Mouse (Mus musculus): ENCODE results near the gene Lingo2. TPM values are rescaled to one million over a fixed set of nuclear protein-coding genes. Genes with fewer than 3 reads are reported as not detected.

Lingo2 gene
- polyA plus RNA-seq, 1 experiment from 2014 or later, result 2.4 TPM

DNA sequence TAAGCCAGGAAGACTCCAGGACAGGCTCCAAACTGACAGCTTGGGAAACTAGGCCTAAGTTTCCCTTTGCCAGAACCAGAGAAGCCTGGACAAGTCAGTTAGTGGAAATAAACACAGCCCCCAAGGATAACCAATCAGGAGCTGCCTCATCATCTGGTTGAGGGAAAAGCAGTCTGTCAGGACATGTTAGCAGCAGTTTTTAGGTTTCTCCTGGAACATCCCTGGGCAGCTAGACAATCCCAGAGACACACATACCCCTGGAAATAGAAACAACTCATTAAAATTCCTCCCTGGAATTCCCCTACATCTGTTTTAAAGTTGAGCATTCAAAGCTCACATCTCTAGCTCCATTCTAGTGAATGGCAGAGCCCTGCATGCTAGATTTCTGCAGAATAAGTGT is 76.8 kb downstream of the Lingo2 start:
- H3K27ac ChIP-seq (ENCODE audit: low read depth, low read length), result no peak overlapping the region
- H3K9me3 ChIP-seq (ENCODE audit: control insufficient read depth, low read length), result no peaks in the 10 kb centered on the region
- H3K4me2 ChIP-seq, result no peak overlapping the region
- ATAC-seq (ENCODE audit: low FRiP score) (no peak), DNase-seq (ENCODE audit: low spot score, missing footprints) (no peak)
- no peak overlapping the region for H3K9ac ChIP-seq (ENCODE audit: low read length)
- no peaks in the 10 kb centered on the region for H3K27me3 ChIP-seq (ENCODE audit: control insufficient read depth, insufficient read depth, low read length)
- H3K4me3 ChIP-seq (ENCODE audit: low read depth, low read length), result no peak overlapping the region
- H3K36me3 ChIP-seq (ENCODE audit: control insufficient read depth, insufficient read depth, low read length), result no peaks in the 10 kb centered on the region
- H3K4me1 ChIP-seq (ENCODE audit: control insufficient read depth, insufficient read depth, low read length), result no peaks in the 10 kb centered on the region

DNA sequence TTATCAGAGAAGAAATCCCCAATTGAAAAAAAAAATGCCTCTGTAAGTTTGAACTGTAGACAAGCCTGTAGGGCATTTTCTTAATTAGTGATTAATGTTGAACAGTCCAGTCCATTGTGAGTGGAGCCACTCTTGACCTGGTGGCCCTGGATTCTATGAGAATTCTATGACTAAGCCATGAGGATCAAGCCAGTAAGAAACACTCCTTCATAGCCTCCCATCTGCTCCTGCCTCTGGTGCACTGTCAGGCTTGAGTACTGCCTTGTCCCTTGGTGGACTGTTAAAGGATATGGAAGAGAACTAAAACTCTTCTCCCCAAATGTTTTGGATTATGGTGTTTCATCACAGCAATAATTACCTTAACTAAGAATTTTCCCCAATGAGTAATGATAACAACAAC is 126.6 kb downstream of the Lingo2 start:
- Histone ChIP-seq H3K9ac (ENCODE audit: low read length) (no peak overlapping the region), H3K4me3 (ENCODE audit: low read depth, low read length) (no peak overlapping the region), H3K27me3 (ENCODE audit: control insufficient read depth, insufficient read depth, low read length) (no peaks in the 10 kb centered on the region), H3K27ac (ENCODE audit: low read depth, low read length) (no peak overlapping the region), H3K36me3 (ENCODE audit: control insufficient read depth, insufficient read depth, low read length) (no peaks in the 10 kb centered on the region), H3K4me1 (ENCODE audit: control insufficient read depth, insufficient read depth, low read length) (no peaks in the 10 kb centered on the region), H3K4me2 (no peak overlapping the region), H3K9me3 (ENCODE audit: control insufficient read depth, low read length) (no peaks in the 10 kb centered on the region)
- DNase-seq (ENCODE audit: low spot score, missing footprints), result no peak
- peak; percentile 44; the same call in 1 of the 2 replicates for ATAC-seq (ENCODE audit: low FRiP score)

DNA sequence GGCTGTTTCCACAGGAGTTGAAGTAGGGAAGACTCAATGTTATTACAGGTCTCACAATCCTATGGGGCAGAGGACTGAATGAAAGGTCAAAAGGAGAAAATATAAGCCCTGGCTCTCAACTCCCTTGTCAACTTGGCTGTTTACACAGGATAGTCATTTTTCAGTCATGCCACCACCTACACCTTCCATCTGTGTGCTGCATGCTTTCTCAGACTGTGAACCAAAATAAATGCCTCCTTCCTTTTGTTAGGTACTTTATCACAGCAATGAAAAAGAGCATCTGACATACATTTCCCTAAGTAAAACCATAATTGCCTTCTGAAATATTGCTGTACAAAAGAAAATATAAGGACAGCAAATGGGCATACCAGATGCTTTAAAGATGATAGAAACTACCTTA is 129.6 kb downstream of the Lingo2 start:
- Histone ChIP-seq H3K27me3 (ENCODE audit: control insufficient read depth, insufficient read depth, low read length) (no peaks in the 10 kb centered on the region), H3K4me2 (no peak overlapping the region), H3K4me3 (ENCODE audit: low read depth, low read length) (no peak overlapping the region), H3K4me1 (ENCODE audit: control insufficient read depth, insufficient read depth, low read length) (no peaks in the 10 kb centered on the region), H3K9me3 (ENCODE audit: control insufficient read depth, low read length) (no peaks in the 10 kb centered on the region), H3K27ac (ENCODE audit: low read depth, low read length) (no peak overlapping the region), H3K36me3 (ENCODE audit: control insufficient read depth, insufficient read depth, low read length) (no peaks in the 10 kb centered on the region), H3K9ac (ENCODE audit: low read length) (no peak overlapping the region)
- ATAC-seq (ENCODE audit: low FRiP score) (no peak), DNase-seq (ENCODE audit: low spot score, missing footprints) (no peak)

DNA sequence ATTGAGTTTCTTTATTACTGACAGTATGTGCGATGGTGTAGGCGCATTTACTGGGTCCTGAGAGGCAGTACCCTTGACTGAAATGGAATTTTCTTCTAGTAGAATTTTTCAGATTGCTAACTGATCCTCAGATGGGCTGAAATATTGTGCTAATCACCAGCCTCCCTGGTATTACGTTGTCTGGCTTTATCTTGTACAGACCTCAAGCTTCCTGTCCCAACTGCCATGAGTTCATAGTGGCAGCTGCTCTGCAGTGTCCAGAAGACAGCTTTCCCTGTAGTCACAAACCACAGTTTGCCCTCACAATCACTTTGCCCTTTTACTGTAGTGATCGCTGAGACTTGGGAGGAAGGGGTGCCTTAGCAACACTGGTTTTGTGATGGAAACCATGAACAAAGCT is 176.5 kb downstream of the Lingo2 start:
- Histone ChIP-seq H3K4me2 (no peak overlapping the region), H3K27ac (ENCODE audit: low read depth, low read length) (no peak overlapping the region), H3K9me3 (ENCODE audit: control insufficient read depth, low read length) (no peaks in the 10 kb centered on the region), H3K36me3 (ENCODE audit: control insufficient read depth, insufficient read depth, low read length) (no peaks in the 10 kb centered on the region), H3K4me1 (ENCODE audit: control insufficient read depth, insufficient read depth, low read length) (no peaks in the 10 kb centered on the region), H3K4me3 (ENCODE audit: low read depth, low read length) (no peak overlapping the region), H3K27me3 (ENCODE audit: control insufficient read depth, insufficient read depth, low read length) (no peaks in the 10 kb centered on the region), H3K9ac (ENCODE audit: low read length) (no peak overlapping the region)
- no peak for DNase-seq (ENCODE audit: low spot score, missing footprints)
- no peak for ATAC-seq (ENCODE audit: low FRiP score)
- 90% methylated on average over 4 of the region's 4 CpGs for WGBS

DNA sequence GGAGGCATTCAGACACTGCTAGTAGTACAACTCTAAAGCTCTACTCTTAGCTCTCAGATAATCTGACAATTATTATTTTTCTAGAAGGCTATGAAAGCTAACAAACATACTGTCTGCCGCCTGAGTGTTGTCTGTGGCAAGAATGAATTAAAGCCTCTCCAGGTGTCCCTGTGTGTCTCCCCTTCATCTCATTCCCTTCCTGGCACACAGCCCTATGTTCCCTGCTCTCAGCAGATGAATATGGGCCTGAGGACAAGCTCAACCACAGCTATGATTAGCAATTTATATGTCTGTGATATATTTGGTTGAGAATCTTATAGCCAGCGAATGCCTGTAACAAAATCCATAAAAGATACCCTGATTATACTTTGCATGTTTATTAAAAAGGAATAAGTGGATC is 220.9 kb downstream of the Lingo2 start:
- no peak for DNase-seq (ENCODE audit: low spot score, missing footprints)
- WGBS, result 72% methylated on average over 2 of the region's 2 CpGs

DNA sequence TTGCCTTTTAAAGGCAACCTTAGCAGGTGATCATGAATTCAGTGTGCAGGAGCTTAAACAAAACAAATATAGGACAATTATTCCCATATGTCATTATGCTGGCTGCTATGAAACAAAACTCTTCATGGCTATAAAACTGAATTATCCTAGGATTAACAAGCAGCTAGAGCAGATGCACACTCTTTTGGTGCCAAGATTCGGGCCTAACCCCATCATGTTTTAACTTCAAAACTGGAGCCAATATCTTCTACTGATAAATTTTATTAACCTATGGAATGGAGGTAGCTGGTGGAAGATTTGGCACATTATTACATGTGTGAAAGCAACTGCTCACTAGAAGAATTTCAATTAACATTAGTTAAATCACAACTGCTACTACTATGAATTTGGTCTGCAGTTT is 235.1 kb downstream of the Lingo2 start:
- Histone ChIP-seq H3K27ac (ENCODE audit: low read depth, low read length) (no peak overlapping the region), H3K4me3 (ENCODE audit: low read depth, low read length) (no peak overlapping the region), H3K9ac (ENCODE audit: low read length) (no peak overlapping the region), H3K27me3 (ENCODE audit: control insufficient read depth, insufficient read depth, low read length) (no peaks in the 10 kb centered on the region), H3K9me3 (ENCODE audit: control insufficient read depth, low read length) (no peaks in the 10 kb centered on the region), H3K4me2 (no peak overlapping the region), H3K36me3 (ENCODE audit: control insufficient read depth, insufficient read depth, low read length) (no peaks in the 10 kb centered on the region), H3K4me1 (ENCODE audit: control insufficient read depth, insufficient read depth, low read length) (no peaks in the 10 kb centered on the region)
- WGBS, result 81% methylated on average over 1 of the region's 1 CpGs
- no peak for DNase-seq (ENCODE audit: low spot score, missing footprints)
- no peak for ATAC-seq (ENCODE audit: low FRiP score)

More for the DNA sequence above, 220.9 kb downstream of the Lingo2 start:
- no peak overlapping the region for H3K4me3 ChIP-seq (ENCODE audit: low read depth, low read length)
- H3K27me3 ChIP-seq (ENCODE audit: control insufficient read depth, insufficient read depth, low read length), result no peaks in the 10 kb centered on the region
- no peak overlapping the region for H3K27ac ChIP-seq (ENCODE audit: low read depth, low read length)
- H3K9ac ChIP-seq (ENCODE audit: low read length), result no peak overlapping the region
- H3K9me3 ChIP-seq (ENCODE audit: control insufficient read depth, low read length), result no peaks in the 10 kb centered on the region
- H3K4me2 ChIP-seq, result no peak overlapping the region
- no peaks in the 10 kb centered on the region for H3K36me3 ChIP-seq (ENCODE audit: control insufficient read depth, insufficient read depth, low read length)
- ATAC-seq (ENCODE audit: low FRiP score), result no peak
- no peaks in the 10 kb centered on the region; the same call in 1 of the 2 replicates for H3K4me1 ChIP-seq (ENCODE audit: control insufficient read depth, insufficient read depth, low read length)

DNA sequence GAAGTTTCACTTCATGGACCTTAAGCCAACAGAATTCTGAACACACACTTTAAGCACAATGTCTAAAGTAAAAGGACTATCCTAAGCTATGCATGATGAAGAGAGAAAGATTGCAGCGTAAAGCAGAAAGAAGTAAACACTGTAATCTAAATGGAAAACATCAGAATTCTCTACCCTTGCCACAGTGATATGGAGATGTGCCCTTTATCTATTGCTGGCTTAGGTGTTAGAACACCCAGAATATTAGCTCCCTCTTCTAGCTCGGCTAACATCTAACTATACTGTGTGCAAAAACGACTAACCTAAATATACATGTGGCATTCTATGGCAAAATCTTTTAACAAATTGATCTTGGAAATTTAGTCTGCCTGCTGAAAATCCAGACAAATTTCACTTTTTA is 252.7 kb downstream of the Lingo2 start:
- WGBS, result 82% methylated on average over 3 of the region's 3 CpGs
- no peaks in the 10 kb centered on the region for H3K36me3 ChIP-seq (ENCODE audit: control insufficient read depth, insufficient read depth, low read length)
- no peaks in the 10 kb centered on the region for H3K27me3 ChIP-seq (ENCODE audit: control insufficient read depth, insufficient read depth, low read length)
- no peaks in the 10 kb centered on the region for H3K4me1 ChIP-seq (ENCODE audit: control insufficient read depth, insufficient read depth, low read length)
- H3K27ac ChIP-seq (ENCODE audit: low read depth, low read length), result no peak overlapping the region
- H3K4me3 ChIP-seq (ENCODE audit: low read depth, low read length), result no peak overlapping the region
- no peak for DNase-seq (ENCODE audit: low spot score, missing footprints)
- no peak for ATAC-seq (ENCODE audit: low FRiP score)
- no peak overlapping the region for H3K4me2 ChIP-seq
- no peak overlapping the region for H3K9ac ChIP-seq (ENCODE audit: low read length)
- no peaks in the 10 kb centered on the region for H3K9me3 ChIP-seq (ENCODE audit: control insufficient read depth, low read length)

DNA sequence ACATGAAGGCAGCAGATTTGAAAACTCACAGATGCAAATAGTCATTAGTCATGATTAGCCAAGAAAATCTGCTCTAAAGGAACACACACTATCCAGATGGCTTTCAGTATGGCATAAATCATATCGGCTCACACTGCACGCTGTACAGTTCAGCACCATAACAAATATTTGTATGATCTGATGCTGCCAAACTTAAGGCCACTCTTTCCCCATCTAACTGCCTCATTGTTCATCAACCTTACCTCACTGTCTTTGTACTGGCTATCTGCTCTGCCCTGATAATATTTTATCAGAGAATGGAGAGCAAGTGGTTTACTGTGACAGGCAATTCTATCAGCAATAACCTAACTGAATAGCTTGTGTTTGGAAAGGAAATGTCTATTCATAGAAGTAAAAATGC is 254.7 kb downstream of the Lingo2 start:
- Histone ChIP-seq H3K27me3 (ENCODE audit: control insufficient read depth, insufficient read depth, low read length) (no peaks in the 10 kb centered on the region), H3K9ac (ENCODE audit: low read length) (no peak overlapping the region), H3K4me2 (no peak overlapping the region), H3K4me1 (ENCODE audit: control insufficient read depth, insufficient read depth, low read length) (no peaks in the 10 kb centered on the region), H3K36me3 (ENCODE audit: control insufficient read depth, insufficient read depth, low read length) (no peaks in the 10 kb centered on the region), H3K4me3 (ENCODE audit: low read depth, low read length) (no peak overlapping the region), H3K9me3 (ENCODE audit: control insufficient read depth, low read length) (no peaks in the 10 kb centered on the region), H3K27ac (ENCODE audit: low read depth, low read length) (no peak overlapping the region)
- no peak for ATAC-seq (ENCODE audit: low FRiP score)
- 93% methylated on average over 2 of the region's 2 CpGs for WGBS
- DNase-seq (ENCODE audit: low spot score, missing footprints), result no peak

DNA sequence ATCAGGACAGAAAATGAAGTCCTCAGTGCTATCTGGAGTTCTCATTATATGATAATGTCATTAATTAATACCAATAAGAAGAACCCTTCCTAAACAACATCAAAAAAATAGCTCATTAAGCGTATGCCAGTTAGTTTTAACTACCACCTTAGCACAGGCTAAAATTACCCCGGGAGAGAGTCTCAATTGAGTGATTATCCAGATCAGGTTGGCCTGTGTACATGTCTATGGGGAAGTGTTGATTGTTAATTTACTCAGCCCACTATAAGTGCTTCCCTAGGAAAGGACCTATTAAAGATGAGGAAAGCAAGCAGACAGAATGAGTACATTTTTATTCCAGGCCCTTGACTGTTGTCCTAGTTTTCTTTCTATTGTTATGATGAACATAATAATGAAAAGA is 291.6 kb downstream of the Lingo2 start:
- Histone ChIP-seq H3K4me2 (no peak overlapping the region), H3K27ac (ENCODE audit: low read depth, low read length) (no peak overlapping the region), H3K27me3 (ENCODE audit: control insufficient read depth, insufficient read depth, low read length) (no peaks in the 10 kb centered on the region), H3K4me1 (ENCODE audit: control insufficient read depth, insufficient read depth, low read length) (no peaks in the 10 kb centered on the region), H3K9me3 (ENCODE audit: control insufficient read depth, low read length) (no peaks in the 10 kb centered on the region), H3K9ac (ENCODE audit: low read length) (no peak overlapping the region), H3K36me3 (ENCODE audit: control insufficient read depth, insufficient read depth, low read length) (no peaks in the 10 kb centered on the region), H3K4me3 (ENCODE audit: low read depth, low read length) (no peak overlapping the region)
- 86% methylated on average over 2 of the region's 2 CpGs for WGBS
- DNase-seq (ENCODE audit: low spot score, missing footprints) (no peak), ATAC-seq (ENCODE audit: low FRiP score) (no peak)

DNA sequence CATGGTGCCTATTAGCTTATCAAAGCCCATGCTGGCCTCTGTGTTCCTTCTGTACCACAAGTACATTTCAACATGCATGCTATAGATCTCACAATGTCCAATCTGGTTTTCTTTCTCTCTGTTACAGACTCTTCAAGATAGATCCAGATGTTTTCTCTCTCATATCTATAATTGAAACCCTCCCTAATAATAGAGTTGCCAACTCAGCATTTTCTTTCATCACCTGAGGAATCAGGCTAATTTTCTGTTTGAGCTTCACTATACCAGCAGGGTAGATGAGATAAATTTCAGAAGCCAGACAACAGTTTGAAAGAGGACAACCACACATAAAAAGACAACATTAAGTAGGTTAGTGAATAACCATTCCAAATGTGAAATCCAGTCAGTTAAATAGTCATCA is 303.8 kb downstream of the Lingo2 start:
- Histone ChIP-seq H3K9me3 (ENCODE audit: control insufficient read depth, low read length) (no peaks in the 10 kb centered on the region), H3K4me3 (ENCODE audit: low read depth, low read length) (no peak overlapping the region), H3K4me1 (ENCODE audit: control insufficient read depth, insufficient read depth, low read length) (no peaks in the 10 kb centered on the region), H3K9ac (ENCODE audit: low read length) (no peak overlapping the region), H3K4me2 (no peak overlapping the region), H3K27me3 (ENCODE audit: control insufficient read depth, insufficient read depth, low read length) (no peaks in the 10 kb centered on the region), H3K36me3 (ENCODE audit: control insufficient read depth, insufficient read depth, low read length) (no peaks in the 10 kb centered on the region), H3K27ac (ENCODE audit: low read depth, low read length) (no peak overlapping the region)
- DNase-seq (ENCODE audit: low spot score, missing footprints) (no peak), ATAC-seq (ENCODE audit: low FRiP score) (no peak)
